Comparison of ENCODE assay signal across 11 mouse cellular contexts in genomic region chr3:115673663-115674157, GRCm38 (mm10). TPM values are rescaled to one million over a fixed set of nuclear protein-coding genes. Genes with fewer than 3 reads are reported as not detected.
DNase-seq lines count a peak whose midpoint lies in the region; ATAC-seq lines count a peak whose summit lies in the region.
"Had no signal": no experiment of that assay in that cellular context is flagged by ENCODE, and none has a peak within 500 bp of the region (broad histone marks: within the 10 kb centered on the region; RNA-seq: fewer than 3 reads in every experiment).

No protein-coding gene starts in this region.

- 37% methylated on average over 13 of the region's 13 CpGs for WGBS in liver, embryonic 11.5 days
- WGBS in heart, embryonic 14.5 days: 51% methylated on average over 13 of the region's 13 CpGs
- WGBS in lung, embryonic 16.5 days: 21% methylated on average over 13 of the region's 13 CpGs

- no peaks in the 10 kb centered on the region for H3K36me3 ChIP-seq in liver, embryonic 11.5 days (ENCODE audit: control insufficient read depth, insufficient read depth, low read length)
- no peaks in the 10 kb centered on the region for H3K36me3 ChIP-seq in heart, embryonic 14.5 days (ENCODE audit: control insufficient read depth, insufficient read depth, low read length)
- no peaks in the 10 kb centered on the region for H3K36me3 ChIP-seq in lung, embryonic 16.5 days (ENCODE audit: control insufficient read depth, insufficient read depth, low read length)
- H3K36me3 ChIP-seq: neural tube, embryonic 12.5 days had no signal

- peak overlapping the region; percentile 40 for H3K4me2 ChIP-seq in liver, embryonic 11.5 days
- H3K4me2 ChIP-seq in heart, embryonic 14.5 days (ENCODE audit: low read length): peak overlapping the region; percentile 35
- peak overlapping the region; percentile 31 for H3K4me2 ChIP-seq in lung, embryonic 16.5 days (ENCODE audit: low read depth, low read length)
- H3K4me2 ChIP-seq: neural tube, embryonic 12.5 days had no signal

- H3K9me3 ChIP-seq in liver, embryonic 11.5 days (ENCODE audit: control insufficient read depth, low read length): no peaks in the 10 kb centered on the region
- H3K9me3 ChIP-seq in heart, embryonic 14.5 days (ENCODE audit: control insufficient read depth, low read length): no peaks in the 10 kb centered on the region
- no peaks in the 10 kb centered on the region for H3K9me3 ChIP-seq in lung, embryonic 16.5 days (ENCODE audit: control insufficient read depth, low read length)
- H3K9me3 ChIP-seq: neural tube, embryonic 12.5 days had no signal

- no peak overlapping the region for H3K27ac ChIP-seq in liver, embryonic 11.5 days (ENCODE audit: low read depth, low read length)
- H3K27ac ChIP-seq in heart, embryonic 14.5 days (replicated peaks in 1 of 2; ENCODE audit: control insufficient read depth in 1 of 2, insufficient read depth in 1 of 2, low read depth in 2 of 2, low read length in 2 of 2): 0 out of 4 replicates have a peak overlapping the region, but pooled peaks of 1 of the 2 experiments have one; percentile 9
- H3K27ac ChIP-seq in lung, embryonic 16.5 days (ENCODE audit: low read length): no peak overlapping the region
- H3K27ac ChIP-seq: left cerebral cortex, adult 2 months; neural tube, embryonic 12.5 days had no signal

- DNase-seq in liver, embryonic 11.5 days (ENCODE audit: low spot score): no peak
- DNase-seq in liver: no peak
- DNase-seq in thymus, postnatal 14 days: peak; percentile 43
- no peak for DNase-seq in Muller cell, postnatal 12 days (ENCODE audit: inconsistent ontology term)
- DNase-seq in frontal cortex, adult 2 months (ENCODE audit: extremely low spot score in 1 of 2, low spot score in 1 of 2): no peak
- DNase-seq in adrenal gland, postnatal 4 days (ENCODE audit: low spot score in 2 of 2): no peak
- DNase-seq: cerebellum, adult 9-11 months had no signal

- ATAC-seq in liver, embryonic 11.5 days (replicated peaks; ENCODE audit: low FRiP score): peak; percentile 44
- no peak for ATAC-seq in heart, embryonic 14.5 days (ENCODE audit: insufficient number of reproducible peaks, insufficient read depth, low FRiP score, low read depth)
- no peak for ATAC-seq in lung, embryonic 16.5 days (ENCODE audit: low read depth)

- no peaks in the 10 kb centered on the region for H3K27me3 ChIP-seq in liver, embryonic 11.5 days (replicated peaks; ENCODE audit: control insufficient read depth, insufficient read depth, low read length)
- no peaks in the 10 kb centered on the region for H3K27me3 ChIP-seq in heart, embryonic 14.5 days (ENCODE audit: control insufficient read depth, insufficient read depth, low read length)
- H3K27me3 ChIP-seq in lung, embryonic 16.5 days (ENCODE audit: control insufficient read depth, insufficient read depth, low read depth, low read length): no peaks in the 10 kb centered on the region
- H3K27me3 ChIP-seq: neural tube, embryonic 12.5 days had no signal

- peaks cover 9% of the 10 kb centered on the region for H3K4me1 ChIP-seq in liver, embryonic 11.5 days (replicated peaks; ENCODE audit: control insufficient read depth, insufficient read depth, low read length)
- H3K4me1 ChIP-seq in heart, embryonic 14.5 days (ENCODE audit: control insufficient read depth in 2 of 2, insufficient read depth in 2 of 2, low read length in 2 of 2): peaks cover 8 to 9% of the 10 kb centered on the region in 2 experiments; a peak in 3 of 4 replicates
- peaks cover 7% of the 10 kb centered on the region for H3K4me1 ChIP-seq in lung, embryonic 16.5 days (replicated peaks; ENCODE audit: control insufficient read depth, insufficient read depth, low read length)
- H3K4me1 ChIP-seq: neural tube, embryonic 12.5 days had no signal

- H3K4me3 ChIP-seq in liver, embryonic 11.5 days (ENCODE audit: low read depth, low read length): no peak overlapping the region
- no peak overlapping the region for H3K4me3 ChIP-seq in heart, embryonic 14.5 days (ENCODE audit: control insufficient read depth in 1 of 2, insufficient read depth in 1 of 2, low read depth in 1 of 2, low read length in 2 of 2)
- no peak overlapping the region for H3K4me3 ChIP-seq in lung, embryonic 16.5 days (ENCODE audit: low read length)
- H3K4me3 ChIP-seq: left cerebral cortex, adult 2 months; neural tube, embryonic 12.5 days had no signal

- no peak overlapping the region for H3K9ac ChIP-seq in liver, embryonic 11.5 days (ENCODE audit: low read depth, low read length)
- H3K9ac ChIP-seq in heart, embryonic 14.5 days (ENCODE audit: low read length): no peak overlapping the region
- no peak overlapping the region for H3K9ac ChIP-seq in lung, embryonic 16.5 days (ENCODE audit: low read length)
- H3K9ac ChIP-seq: neural tube, embryonic 12.5 days had no signal

RNA-seq across cellular contexts. Expression of gene S1pr1, which starts 41.2 kb away (rescaled TPM):
- polyA plus RNA-seq in liver, embryonic 11.5 days (2014; fragmentation: Nextera tagmentation; extraction: Ambion mirVana): 17.8 and 18.7 TPM in 2 replicates
- 74.7 and 79.5 TPM in 2 replicates for polyA plus RNA-seq in heart, embryonic 14.5 days (2014; fragmentation: Nextera tagmentation; extraction: Ambion mirVana)
- polyA plus RNA-seq in lung, embryonic 16.5 days (2015; fragmentation: Nextera tagmentation; extraction: Ambion mirVana): 40.3 and 41.0 TPM in 2 replicates
- 159 and 175 TPM in 2 replicates for polyA plus RNA-seq in frontal cortex, adult 2 months (2012; rRNA removed)
- 10 to 100 TPM; 25.4 to 25.8 TPM for total RNA-seq in adrenal gland, postnatal 4 days (2021)
